Mouse (Mus musculus): Measurements from ENCODE around the gene Fbxl16. TPM values are rescaled to one million over a fixed set of nuclear protein-coding genes. Genes with fewer than 3 reads are reported as not detected.

Fbxl16 gene
- polyA plus RNA-seq, 1 experiment = 3.6 TPM

DNA sequence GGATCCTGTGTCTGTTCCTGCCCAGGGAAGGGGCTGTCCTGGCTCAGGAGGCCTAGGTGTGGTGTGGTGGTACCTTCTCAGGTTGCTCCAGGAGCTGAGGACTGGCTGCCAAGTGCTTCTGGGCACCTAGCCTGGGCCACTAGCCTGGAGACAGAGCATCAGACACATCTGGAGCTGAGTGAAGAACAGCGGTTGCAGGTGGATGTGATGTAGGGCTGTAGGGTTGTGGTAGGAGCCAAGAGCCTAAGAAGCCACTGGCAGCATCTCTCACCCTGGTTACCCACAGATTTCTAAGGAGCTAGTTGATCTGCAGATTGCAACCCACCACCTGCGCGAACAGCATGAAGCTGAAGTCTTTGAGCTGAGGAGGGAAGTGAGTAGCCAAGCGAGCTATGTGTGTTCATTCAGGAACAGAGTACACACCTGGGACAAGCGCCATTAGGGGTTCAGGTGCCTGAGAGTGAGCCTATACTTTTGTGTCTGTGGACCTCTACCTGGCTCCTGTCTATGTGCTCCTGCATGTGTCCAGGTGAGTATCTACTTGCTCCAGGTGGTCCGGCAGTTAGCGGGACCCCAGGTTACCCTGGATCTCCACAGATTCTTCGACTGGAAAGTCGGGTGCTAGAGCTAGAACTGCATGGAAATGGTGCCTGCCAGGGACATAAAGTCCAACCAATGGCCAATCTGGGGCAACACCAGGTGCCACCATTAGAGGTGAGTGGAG lies 21.9 kb upstream of the Fbxl16 start:
- no peaks in the 10 kb centered on the region for H3K4me1 ChIP-seq (ENCODE audit: control insufficient read depth, insufficient read depth, low read length)
- no peak overlapping the region for H3K27ac ChIP-seq (ENCODE audit: insufficient read depth, low read depth, low read length)
- no peak for DNase-seq
- H3K4me3 ChIP-seq (ENCODE audit: insufficient read depth, low read depth, low read length) = no peak overlapping the region
- 93% methylated on average over 9 of the region's 9 CpGs for WGBS
- H3K27me3 ChIP-seq (replicated peaks; ENCODE audit: control insufficient read depth, insufficient read depth, low read length) = no peaks in the 10 kb centered on the region
- H3K36me3 ChIP-seq (ENCODE audit: control insufficient read depth, insufficient read depth, low read length) = no peaks in the 10 kb centered on the region
- TF ChIP-seq CTCF (conservative IDR thresholded peaks at IDR 0.05; ENCODE audit: insufficient read depth, insufficient read length, low read depth, low read length) = no peak

DNA sequence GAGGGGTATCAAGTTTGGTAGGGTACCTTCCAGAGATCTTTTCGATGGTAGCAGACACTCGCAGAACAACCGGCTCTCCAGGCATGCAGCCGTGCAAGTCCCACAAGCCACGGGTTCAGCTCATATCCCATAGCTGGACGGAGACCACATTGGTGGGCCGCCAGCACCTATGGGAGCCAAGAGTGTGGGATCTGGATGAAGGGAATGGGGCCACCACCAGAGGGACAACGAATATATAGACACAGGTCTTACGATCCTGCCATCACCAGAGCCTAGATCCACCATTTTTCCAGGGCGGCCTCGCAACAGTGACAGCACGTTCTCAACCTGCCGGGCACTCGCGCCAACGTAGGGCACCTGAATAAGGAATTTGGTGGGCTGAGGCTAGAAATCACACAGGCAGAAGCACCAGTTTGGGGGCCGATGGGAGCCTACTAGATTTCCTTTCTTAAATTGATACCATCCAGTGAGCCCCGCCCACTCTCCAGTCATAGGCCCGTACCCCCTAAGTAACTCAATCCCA lies 17.5 kb upstream of the Fbxl16 start:
- no peaks in the 10 kb centered on the region for H3K27me3 ChIP-seq (replicated peaks; ENCODE audit: control insufficient read depth, insufficient read depth, low read length)
- no peaks in the 10 kb centered on the region for H3K36me3 ChIP-seq (ENCODE audit: control insufficient read depth, insufficient read depth, low read length)
- TF ChIP-seq POLR2A (IDR thresholded peaks at IDR 0.05; ENCODE audit: low read depth, low read length) (no peak), CTCF (conservative IDR thresholded peaks at IDR 0.05; ENCODE audit: insufficient read depth, insufficient read length, low read depth, low read length) (no peak)
- H3K27ac ChIP-seq (ENCODE audit: insufficient read depth, low read depth, low read length) = no peak overlapping the region
- no peak for DNase-seq
- WGBS = 23% methylated on average over 19 of the region's 19 CpGs
- peak overlapping the region; percentile 94 for H3K4me3 ChIP-seq (ENCODE audit: insufficient read depth, low read depth, low read length)
- peaks cover 6% of the 10 kb centered on the region; the same call in 1 of the 2 replicates for H3K4me1 ChIP-seq (ENCODE audit: control insufficient read depth, insufficient read depth, low read length)

GRCm38 (mm10) chr17:25791843-25792527 lies 16.9 kb upstream of the Fbxl16 start:
- peaks cover 6% of the 10 kb centered on the region; the same call in 1 of the 2 replicates for H3K4me1 ChIP-seq (ENCODE audit: control insufficient read depth, insufficient read depth, low read length)
- peak overlapping the region; percentile 83 for H3K27ac ChIP-seq (ENCODE audit: insufficient read depth, low read depth, low read length)
- TF ChIP-seq CTCF (conservative IDR thresholded peaks at IDR 0.05; ENCODE audit: insufficient read depth, insufficient read length, low read depth, low read length) (no peak), POLR2A (IDR thresholded peaks at IDR 0.05; ENCODE audit: low read depth, low read length) (no peak)
- DNase-seq = peak; percentile 88
- no peaks in the 10 kb centered on the region for H3K36me3 ChIP-seq (ENCODE audit: control insufficient read depth, insufficient read depth, low read length)
- no peaks in the 10 kb centered on the region for H3K27me3 ChIP-seq (replicated peaks; ENCODE audit: control insufficient read depth, insufficient read depth, low read length)
- peak overlapping the region; percentile 94 for H3K4me3 ChIP-seq (ENCODE audit: insufficient read depth, low read depth, low read length)
- under 1% methylated on average over 45 of the region's 45 CpGs for WGBS

GRCm38 (mm10) chr17:25792615-25793014 lies 16.3 kb upstream of the Fbxl16 start, which contains the start of gene Fam173a:
Fam173a (minus strand) TSS chr17:25792901.
- under 1% methylated on average over 14 of the region's 14 CpGs for WGBS
- TF ChIP-seq CTCF (conservative IDR thresholded peaks at IDR 0.05; ENCODE audit: insufficient read depth, insufficient read length, low read depth, low read length) (no peak), POLR2A (IDR thresholded peaks at IDR 0.05; ENCODE audit: low read depth, low read length) (no peak)
- Histone ChIP-seq H3K4me1 (ENCODE audit: control insufficient read depth, insufficient read depth, low read length) (peaks cover 9% of the 10 kb centered on the region; the same call in 1 of the 2 replicates), H3K27ac (ENCODE audit: insufficient read depth, low read depth, low read length) (peak within 1 kb of the TSS; percentile 83), H3K4me3 (ENCODE audit: insufficient read depth, low read depth, low read length) (peak within 1 kb of the TSS; percentile 94), H3K36me3 (ENCODE audit: control insufficient read depth, insufficient read depth, low read length) (no peaks in the 10 kb centered on the region), H3K27me3 (replicated peaks; ENCODE audit: control insufficient read depth, insufficient read depth, low read length) (no peaks in the 10 kb centered on the region)
- peak; percentile 91 for DNase-seq

GRCm38 (mm10) chr17:25794197-25794596 lies 14.7 kb upstream of the Fbxl16 start:
- Histone ChIP-seq H3K36me3 (ENCODE audit: control insufficient read depth, insufficient read depth, low read length) (no peaks in the 10 kb centered on the region), H3K27ac (ENCODE audit: insufficient read depth, low read depth, low read length) (no peak overlapping the region), H3K4me3 (ENCODE audit: insufficient read depth, low read depth, low read length) (no peak overlapping the region), H3K27me3 (replicated peaks; ENCODE audit: control insufficient read depth, insufficient read depth, low read length) (no peaks in the 10 kb centered on the region), H3K4me1 (ENCODE audit: control insufficient read depth, insufficient read depth, low read length) (peaks cover 9% of the 10 kb centered on the region; the same call in 1 of the 2 replicates)
- 88% methylated on average over 13 of the region's 13 CpGs for WGBS
- TF ChIP-seq CTCF (conservative IDR thresholded peaks at IDR 0.05; ENCODE audit: insufficient read depth, insufficient read length, low read depth, low read length) = no peak
- no peak for TF ChIP-seq POLR2A (IDR thresholded peaks at IDR 0.05; ENCODE audit: low read depth, low read length)
- DNase-seq = no peak

DNA sequence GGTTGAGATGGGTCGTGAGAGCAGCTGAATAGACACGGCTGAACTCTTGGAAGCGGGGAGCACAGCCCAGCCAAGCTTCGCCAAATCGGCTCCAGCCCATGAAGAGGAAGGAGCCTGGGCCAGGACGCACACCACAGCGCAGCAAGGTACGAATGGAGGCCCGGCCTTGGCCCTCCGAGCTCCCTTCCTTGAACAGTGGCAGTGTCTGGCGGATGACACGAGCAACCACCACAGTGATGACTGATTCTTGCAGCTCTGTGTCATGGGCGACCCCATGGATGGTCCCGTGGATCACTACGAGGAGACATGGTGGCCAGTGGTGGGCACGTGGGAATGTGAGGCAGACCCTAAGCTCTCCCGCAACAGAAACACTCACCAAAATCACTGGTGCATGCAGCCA lies 13.9 kb upstream of the Fbxl16 start:
- 85% methylated on average over 17 of the region's 17 CpGs for WGBS
- no peak overlapping the region for H3K4me3 ChIP-seq (ENCODE audit: insufficient read depth, low read depth, low read length)
- DNase-seq = no peak
- no peak overlapping the region for H3K27ac ChIP-seq (ENCODE audit: insufficient read depth, low read depth, low read length)
- no peaks in the 10 kb centered on the region for H3K36me3 ChIP-seq (ENCODE audit: control insufficient read depth, insufficient read depth, low read length)
- no peak for TF ChIP-seq POLR2A (IDR thresholded peaks at IDR 0.05; ENCODE audit: low read depth, low read length)
- TF ChIP-seq CTCF (conservative IDR thresholded peaks at IDR 0.05; ENCODE audit: insufficient read depth, insufficient read length, low read depth, low read length) = no peak
- peaks cover 9% of the 10 kb centered on the region; the same call in 1 of the 2 replicates for H3K4me1 ChIP-seq (ENCODE audit: control insufficient read depth, insufficient read depth, low read length)
- H3K27me3 ChIP-seq (replicated peaks; ENCODE audit: control insufficient read depth, insufficient read depth, low read length) = no peaks in the 10 kb centered on the region

GRCm38 (mm10) chr17:25795609-25796092 lies 13.2 kb upstream of the Fbxl16 start, which contains the start of gene AC134908.4:
AC134908.4 (minus strand) TSS chr17:25795659.
- H3K4me3 ChIP-seq (ENCODE audit: insufficient read depth, low read depth, low read length) = peak within 1 kb of the TSS; percentile 79

More at GRCm38 (mm10) chr17:25795609-25796092, 13.2 kb upstream of the Fbxl16 start, which contains the start of gene AC134908.4:
- no peak for TF ChIP-seq CTCF (conservative IDR thresholded peaks at IDR 0.05; ENCODE audit: insufficient read depth, insufficient read length, low read depth, low read length)
- Histone ChIP-seq H3K36me3 (ENCODE audit: control insufficient read depth, insufficient read depth, low read length) (no peaks in the 10 kb centered on the region), H3K27me3 (replicated peaks; ENCODE audit: control insufficient read depth, insufficient read depth, low read length) (no peaks in the 10 kb centered on the region), H3K4me1 (ENCODE audit: control insufficient read depth, insufficient read depth, low read length) (peaks cover 9% of the 10 kb centered on the region; the same call in 1 of the 2 replicates), H3K27ac (ENCODE audit: insufficient read depth, low read depth, low read length) (peak within 1 kb of the TSS; percentile 46)
- WGBS = 34% methylated on average over 6 of the region's 6 CpGs
- peak; percentile 83 for DNase-seq

All from kidney, adult 2 months (tissue).